Mouse (Mus musculus) cortical plate, adult 2 months (tissue): Measurements from ENCODE around the gene Spsb2.

Experiments used
- CTCF ChIP-seq: fragments of 200-500 bp; IDR thresholded peaks from 2 replicates; pipeline ENCODE4 v1.5.1; 2011; ENCODE audit warnings: mild to moderate bottlenecking, control low read depth, low read length; ENCODE audit not compliant: insufficient read depth; ENCODE audit errors: extremely low read depth
- POLR2A ChIP-seq: fragments of 200-500 bp; IDR thresholded peaks from 2 replicates; pipeline ENCODE4 v1.6.1; 2011; ENCODE audit warnings: mild to moderate bottlenecking, low read length, control low read depth; ENCODE audit not compliant: insufficient read depth; ENCODE audit errors: extremely low read depth

- TF ChIP-seq CTCF (no peak), POLR2A (no peak)
These were observed 40.9 kb upstream of the Spsb2 start for GRCm38 (mm10) chr6:124767536-124767919.
